Mouse (Mus musculus): ENCODE measurements around the gene Vps45.

GRCm38 (mm10) chr3:96070241-96070640 is 12.0 kb upstream of the Vps45 start:
- no peak for TF ChIP-seq CTCF (IDR thresholded peaks at IDR 0.05; ENCODE audit: insufficient read depth, low read depth, low read length)
- no peak for TF ChIP-seq POLR2A (IDR thresholded peaks at IDR 0.05; ENCODE audit: insufficient read depth, low read depth, low read length)
